Mouse (Mus musculus) lung, postnatal 0 days (tissue): ENCODE results near the gene Dao. TPM values are rescaled to one million over a fixed set of nuclear protein-coding genes. Genes with fewer than 3 reads are reported as not detected.

Experiments
- ATAC-seq: fragments of 200-750 bp; cut with Nextera tagmentation; 2 replicates; pipeline ENCODE4 v1.8.0; 2017; ENCODE audit warnings: moderate library complexity
- DNase-seq: peaks from one replicate; pipeline ENCODE4 v3.0.0-alpha.2; 2016; ENCODE audit warnings: low spot score
- H3K27ac ChIP-seq: fragments of 300-500 bp; sonication (generic); 2 replicates; pipeline ENCODE4 v1.5.1; 2014; ENCODE audit warnings: antibody characterized with exemption, mild to moderate bottlenecking, low read length, mixed read lengths
- H3K27me3 ChIP-seq: fragments of 300-500 bp; sonication (generic); replicated peaks from 2 replicates; pipeline ENCODE4 v1.6.1; 2014; ENCODE audit warnings: low read length, mixed read lengths; ENCODE audit not compliant: insufficient read depth
- H3K36me3 ChIP-seq: fragments of 300-500 bp; sonication (generic); 2 replicates; pipeline ENCODE4 v1.6.1; 2014; ENCODE audit warnings: low read length, mixed read lengths; ENCODE audit not compliant: insufficient read depth
- H3K4me1 ChIP-seq: fragments of 300-500 bp; sonication (generic); 2 replicates; pipeline ENCODE4 v1.6.1; 2014; ENCODE audit warnings: antibody characterized with exemption, low read depth, low read length, mixed read lengths; ENCODE audit not compliant: insufficient read depth
- H3K4me2 ChIP-seq: fragments of 300-500 bp; sonication (generic); replicated peaks from 2 replicates; pipeline ENCODE4 v1.6.1; 2014; ENCODE audit warnings: low read depth, mild to moderate bottlenecking, low read length, moderate library complexity, mixed read lengths
- H3K4me3 ChIP-seq: fragments of 300-500 bp; sonication (generic); 2 replicates; pipeline ENCODE4 v1.5.1; 2014; ENCODE audit warnings: low read depth, low read length
- H3K9ac ChIP-seq: fragments of 300-500 bp; sonication (generic); replicated peaks from 2 replicates; pipeline ENCODE4 v1.6.1; 2014; ENCODE audit warnings: low read depth, mild to moderate bottlenecking
- H3K9me3 ChIP-seq: fragments of 300-500 bp; sonication (generic); 2 replicates; pipeline ENCODE4 v1.6.1; 2016; ENCODE audit warnings: low read length, mixed read lengths
- CTCF ChIP-seq: IDR thresholded peaks from 2 replicates; pipeline ENCODE4 v1.5.1; 2016; ENCODE audit warnings: antibody characterized with exemption, mild to moderate bottlenecking
- EP300 ChIP-seq: IDR thresholded peaks from 2 replicates; pipeline ENCODE4 v1.6.1; 2016; ENCODE audit warnings: antibody characterized with exemption, mild to moderate bottlenecking, control low read depth
- WGBS: fragments of 180-500 bp; shearing (Covaris S2); extraction: QIAGEN DNeasy Blood & Tissue Kit; methylation state at CpG from one replicate; pipeline ENCODE4 v1.1.7; 2014; 5-methylcytosine and 5-hydroxymethylcytosine counted together
- polyA plus RNA-seq: library from polyadenylated mRNA; unstranded; fragments of >200 nt; fragmentation: Nextera tagmentation; extraction: Ambion mirVana; gene quantifications from 2 replicates; pipeline ENCODE4 v1.2.1, GENCODE M21; 2015

Gene Dao
- polyA plus RNA-seq, 1 experiment from 2014 or later, result not detected

- peak; percentile 59 for DNase-seq
- Histone ChIP-seq H3K27me3 (no peaks in the 10 kb centered on the region), H3K27ac (no peak overlapping the region), H3K36me3 (no peaks in the 10 kb centered on the region), H3K9ac (no peak overlapping the region), H3K4me1 (no peaks in the 10 kb centered on the region), H3K4me2 (no peak overlapping the region), H3K9me3 (no peaks in the 10 kb centered on the region), H3K4me3 (no peak overlapping the region)
- WGBS, result 10% methylated on average over 15 of the region's 15 CpGs
- TF ChIP-seq EP300 (no peak), CTCF (peak; percentile 23)
- ATAC-seq, result peak; percentile 84
These were observed 37.9 kb downstream of the Dao start for GRCm38 (mm10) chr5:114041327-114041930.

GRCm38 (mm10) chr5:114043800-114044199 lies 40.3 kb downstream of the Dao start:
- Histone ChIP-seq H3K4me3 (no peak overlapping the region), H3K36me3 (no peaks in the 10 kb centered on the region), H3K9ac (no peak overlapping the region), H3K9me3 (no peaks in the 10 kb centered on the region), H3K4me1 (no peaks in the 10 kb centered on the region), H3K4me2 (no peak overlapping the region), H3K27ac (no peak overlapping the region), H3K27me3 (no peaks in the 10 kb centered on the region)
- ATAC-seq, result no peak
- WGBS, result 66% methylated on average over 4 of the region's 4 CpGs
- DNase-seq, result no peak
- TF ChIP-seq CTCF (no peak), EP300 (no peak)

- Histone ChIP-seq H3K4me2 (no peak overlapping the region), H3K9me3 (no peaks in the 10 kb centered on the region), H3K36me3 (no peaks in the 10 kb centered on the region), H3K4me1 (no peaks in the 10 kb centered on the region), H3K27me3 (no peaks in the 10 kb centered on the region), H3K9ac (no peak overlapping the region), H3K4me3 (no peak overlapping the region), H3K27ac (no peak overlapping the region)
- no peak for TF ChIP-seq EP300
- peak; percentile 76 for TF ChIP-seq CTCF
- WGBS, result 69% methylated on average over 1 of the region's 1 CpGs
- DNase-seq, result peak; percentile 43
- ATAC-seq, result no peak
These were observed 41.6 kb downstream of the Dao start for GRCm38 (mm10) chr5:114045134-114045533.

- H3K9ac ChIP-seq, result no peak overlapping the region
- TF ChIP-seq CTCF (no peak), EP300 (no peak)
- no peaks in the 10 kb centered on the region for H3K4me1 ChIP-seq
- H3K27me3 ChIP-seq, result no peaks in the 10 kb centered on the region
- WGBS, result 73% methylated on average over 3 of the region's 3 CpGs
- H3K4me3 ChIP-seq, result no peak overlapping the region
- no peak overlapping the region for H3K4me2 ChIP-seq
- no peaks in the 10 kb centered on the region for H3K36me3 ChIP-seq
- DNase-seq (no peak), ATAC-seq (no peak)
- H3K9me3 ChIP-seq, result no peaks in the 10 kb centered on the region
- no peak overlapping the region for H3K27ac ChIP-seq
These were observed 42.6 kb downstream of the Dao start for GRCm38 (mm10) chr5:114046151-114046550.

- H3K4me3 ChIP-seq, result no peak overlapping the region
- no peak overlapping the region for H3K9ac ChIP-seq
- no peaks in the 10 kb centered on the region for H3K36me3 ChIP-seq
- TF ChIP-seq EP300, result no peak
- peak; percentile 57 for TF ChIP-seq CTCF
- no peaks in the 10 kb centered on the region for H3K27me3 ChIP-seq
- H3K4me1 ChIP-seq, result no peaks in the 10 kb centered on the region
- WGBS, result 57% methylated on average over 3 of the region's 3 CpGs
- no peaks in the 10 kb centered on the region for H3K9me3 ChIP-seq
- ATAC-seq (no peak), DNase-seq (peak; percentile 38)
- no peak overlapping the region for H3K27ac ChIP-seq
- no peak overlapping the region for H3K4me2 ChIP-seq
These were observed 43.1 kb downstream of the Dao start for GRCm38 (mm10) chr5:114046604-114047003.

- no peak overlapping the region for H3K27ac ChIP-seq
- no peaks in the 10 kb centered on the region for H3K27me3 ChIP-seq
- no peak overlapping the region for H3K9ac ChIP-seq
- DNase-seq (no peak), ATAC-seq (no peak)
- 80% methylated on average over 5 of the region's 5 CpGs for WGBS
- H3K4me2 ChIP-seq, result no peak overlapping the region
- no peak overlapping the region for H3K4me3 ChIP-seq
- no peaks in the 10 kb centered on the region for H3K36me3 ChIP-seq
- no peak for TF ChIP-seq CTCF
- TF ChIP-seq EP300, result no peak
- no peaks in the 10 kb centered on the region for H3K4me1 ChIP-seq
- no peaks in the 10 kb centered on the region for H3K9me3 ChIP-seq
These were observed 43.7 kb downstream of the Dao start for GRCm38 (mm10) chr5:114047182-114047581.
